Mouse (Mus musculus) liver, embryonic 14.5 days (tissue): ENCODE data around the gene Pym1. TPM values are rescaled to one million over a fixed set of nuclear protein-coding genes. Genes with fewer than 3 reads are reported as not detected.

Experiments
- ATAC-seq: fragments of 200-750 bp; cut with Nextera tagmentation; 2 replicates; pipeline ENCODE4 v1.8.0; 2017; ENCODE audit warnings: moderate number of reproducible peaks, mild to moderate bottlenecking, moderate library complexity; ENCODE audit not compliant: insufficient read depth
- DNase-seq, 3 experiments: peaks; one replicate each; pipeline ENCODE4 v3.0.0-alpha.2; 2012 to 2013; ENCODE audit warnings: low read depth in 3 of 3, low spot score in 3 of 3
- H3K27ac ChIP-seq: fragments of 300-500 bp; sonication (generic); 2 replicates; pipeline ENCODE4 v1.5.1; 2014; ENCODE audit warnings: moderate library complexity, mild to moderate bottlenecking, control low read depth, inconsistent platforms
- H3K27me3 ChIP-seq: fragments of 300-500 bp; sonication (generic); 2 replicates; pipeline ENCODE4 v1.6.1; 2014; ENCODE audit warnings: mild to moderate bottlenecking, low read length, moderate library complexity; ENCODE audit not compliant: control insufficient read depth, insufficient read depth
- H3K36me3 ChIP-seq: fragments of 300-500 bp; sonication (generic); replicated peaks from 2 replicates; pipeline ENCODE4 v1.6.1; 2014; ENCODE audit warnings: low read depth; ENCODE audit not compliant: control insufficient read depth, insufficient read depth
- H3K4me1 ChIP-seq, 2 experiments: fragments of 200-500 bp in 1 of 2; fragments of 300-500 bp in 1 of 2; sonication (generic) in 1 of 2; replicated peaks; 2 replicates each; pipeline ENCODE4 v1.6.1; 2012 to 2014; ENCODE audit warnings: antibody characterized with exemption in 1 of 2, inconsistent platforms in 1 of 2, low read length in 1 of 2; ENCODE audit not compliant: control insufficient read depth in 2 of 2, insufficient read depth in 2 of 2
- H3K4me2 ChIP-seq: fragments of 300-500 bp; sonication (generic); 2 replicates; pipeline ENCODE4 v1.6.1; 2014; ENCODE audit warnings: low read depth, mild to moderate bottlenecking, control low read depth, moderate library complexity
- H3K4me3 ChIP-seq, 2 experiments: fragments of 200-500 bp in 1 of 2; fragments of 300-500 bp in 1 of 2; sonication (generic) in 1 of 2; 2 replicates each; pipeline ENCODE4 v1.5.1; 2012 to 2014; ENCODE audit warnings: low read depth in 2 of 2, low read length in 2 of 2, mild to moderate bottlenecking in 2 of 2, control low read depth in 1 of 2, inconsistent platforms in 1 of 2, moderate library complexity in 1 of 2; ENCODE audit not compliant: insufficient read depth in 1 of 2
- H3K9ac ChIP-seq: fragments of 300-500 bp; sonication (generic); replicated peaks from 2 replicates; pipeline ENCODE4 v1.6.1; 2014; ENCODE audit warnings: mild to moderate bottlenecking, control low read depth, moderate library complexity
- H3K9me3 ChIP-seq: fragments of 300-500 bp; sonication (generic); 2 replicates; pipeline ENCODE4 v1.6.1; 2016; ENCODE audit warnings: low read length, mixed read lengths; ENCODE audit not compliant: control insufficient read depth
- CTCF ChIP-seq: IDR thresholded peaks from 2 replicates; pipeline ENCODE4 v1.5.1; 2016; ENCODE audit warnings: antibody characterized with exemption, low read depth, control low read depth
- EP300 ChIP-seq: IDR thresholded peaks from 2 replicates; pipeline ENCODE4 v1.6.1; 2016; ENCODE audit warnings: antibody characterized with exemption, low read depth
- WGBS: fragments of 180-500 bp; shearing (Covaris S2); extraction: QIAGEN DNeasy Blood & Tissue Kit; methylation state at CpG from one replicate; pipeline ENCODE4 v1.1.7; 2014; ENCODE audit not compliant: insufficient replicate concordance; 5-methylcytosine and 5-hydroxymethylcytosine counted together
- polyA plus RNA-seq, 2 experiments: library from polyadenylated mRNA; depleted of rRNA in 1 of 2; stranded (reverse) in 1 of 2; unstranded in 1 of 2; fragments of >200 nt; fragmentation: Nextera tagmentation in 1 of 2; extraction: Ambion mirVana in 1 of 2; gene quantifications; 2 replicates each; pipeline versions ENCODE4 v1.2.1 to v1.2.3; 2012 to 2014

The Pym1 gene
- polyA plus RNA-seq, 2 experiments = 12.4 to 19.5 TPM

DNA sequence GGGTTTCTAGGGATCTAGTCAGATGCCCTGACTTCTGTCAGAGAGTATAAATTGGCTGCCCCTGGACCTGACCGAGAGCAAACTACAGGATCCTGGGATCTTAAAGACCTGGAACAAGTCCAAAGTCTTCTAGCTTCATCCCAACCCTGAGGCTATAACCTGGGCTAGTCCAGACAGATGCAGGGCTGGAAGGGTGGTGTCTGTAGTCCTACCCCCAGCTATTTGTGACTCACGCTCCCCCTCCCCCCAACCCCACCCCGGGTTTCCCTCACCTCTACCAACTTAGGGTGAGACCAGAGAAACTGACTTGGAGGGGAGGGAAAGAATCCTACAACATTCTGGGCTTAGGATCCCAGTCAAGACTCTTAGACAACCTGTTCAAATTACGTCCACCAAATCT is 5.1 kb upstream of the Pym1 start:
- Histone ChIP-seq H3K4me2 (peak overlapping the region; percentile 60), H3K4me3 (peak overlapping the region in 1 of 2 experiments; percentile 42; a peak in 2 of 4 replicates), H3K27ac (no peak overlapping the region), H3K4me1 (peaks cover under 1 to 30% of the 10 kb centered on the region in 2 experiments), H3K9me3 (no peaks in the 10 kb centered on the region), H3K27me3 (peaks cover 39% of the 10 kb centered on the region), H3K36me3 (no peaks in the 10 kb centered on the region), H3K9ac (no peak overlapping the region)
- DNase-seq (no peak), ATAC-seq (no peak)
- WGBS = 36% methylated on average over 4 of the region's 4 CpGs
- no peak for TF ChIP-seq CTCF
- TF ChIP-seq EP300 = no peak

GRCm38 (mm10) chr10:128743235-128743634 is 4.5 kb upstream of the Pym1 start:
- Histone ChIP-seq H3K9ac (no peak overlapping the region; the same call in 1 of the 2 replicates), H3K36me3 (no peaks in the 10 kb centered on the region), H3K4me3 (peak overlapping the region; percentile 42 to 71), H3K9me3 (no peaks in the 10 kb centered on the region), H3K4me2 (peak overlapping the region; percentile 60), H3K27ac (no peak overlapping the region), H3K27me3 (peaks cover 39% of the 10 kb centered on the region), H3K4me1 (peaks cover 0 to 30% of the 10 kb centered on the region in 2 experiments)
- TF ChIP-seq CTCF (no peak), EP300 (no peak)
- 3% methylated on average over 7 of the region's 7 CpGs for WGBS
- ATAC-seq (no peak), DNase-seq (no peak)

DNA sequence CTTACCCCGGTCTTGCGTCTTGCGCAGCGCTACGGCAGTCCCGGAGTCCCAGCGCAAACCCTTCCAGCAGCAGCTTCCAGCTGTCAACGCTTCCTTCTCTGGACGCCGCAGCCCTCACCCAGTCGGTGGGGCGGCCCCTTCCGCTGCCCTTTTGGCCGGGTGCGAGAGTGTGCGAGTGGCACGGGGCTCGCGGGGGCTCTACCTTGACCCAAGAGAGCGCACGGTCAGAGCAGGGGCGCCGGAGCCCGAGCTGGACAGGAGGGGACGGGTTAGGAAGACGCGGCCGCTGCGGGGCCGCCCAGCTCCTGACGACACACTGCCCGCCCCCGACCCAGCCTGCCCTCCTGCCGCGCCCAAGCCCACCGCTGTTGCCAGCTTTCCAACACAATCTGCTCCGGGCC is 3.9 kb upstream of the Pym1 start:
- ATAC-seq = no peak
- TF ChIP-seq EP300 = no peak
- no peak for TF ChIP-seq CTCF
- H3K9me3 ChIP-seq = no peaks in the 10 kb centered on the region
- no peak for DNase-seq
- no peaks in the 10 kb centered on the region for H3K36me3 ChIP-seq
- H3K4me1 ChIP-seq = peaks cover 2 to 30% of the 10 kb centered on the region in 2 experiments
- peak overlapping the region; percentile 60 for H3K4me2 ChIP-seq
- no peak overlapping the region for H3K27ac ChIP-seq
- no peak overlapping the region for H3K9ac ChIP-seq
- under 1% methylated on average over 37 of the region's 37 CpGs for WGBS
- peaks cover 39% of the 10 kb centered on the region for H3K27me3 ChIP-seq
- H3K4me3 ChIP-seq = peak overlapping the region; percentile 42 to 71

DNA sequence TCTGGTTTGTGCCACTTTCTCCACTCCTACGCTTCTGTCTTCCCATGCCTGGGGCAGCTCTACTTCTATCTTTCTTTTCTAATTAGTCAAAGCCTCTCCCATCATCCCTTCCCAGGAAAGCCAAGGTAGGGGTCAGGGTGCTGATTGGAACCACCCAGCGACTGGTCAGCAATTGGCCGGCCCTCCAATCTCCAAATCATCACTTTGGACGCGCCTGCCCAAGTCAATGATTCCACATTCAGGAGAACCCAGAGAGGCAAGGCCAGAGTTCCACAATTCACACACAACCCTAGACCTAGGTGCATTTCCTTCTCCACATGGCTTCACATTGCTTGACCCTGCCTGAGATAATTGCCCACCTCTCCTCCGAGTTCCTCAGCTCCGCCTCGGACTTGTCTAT is 3.5 kb upstream of the Pym1 start:
- DNase-seq = no peak

DNA sequence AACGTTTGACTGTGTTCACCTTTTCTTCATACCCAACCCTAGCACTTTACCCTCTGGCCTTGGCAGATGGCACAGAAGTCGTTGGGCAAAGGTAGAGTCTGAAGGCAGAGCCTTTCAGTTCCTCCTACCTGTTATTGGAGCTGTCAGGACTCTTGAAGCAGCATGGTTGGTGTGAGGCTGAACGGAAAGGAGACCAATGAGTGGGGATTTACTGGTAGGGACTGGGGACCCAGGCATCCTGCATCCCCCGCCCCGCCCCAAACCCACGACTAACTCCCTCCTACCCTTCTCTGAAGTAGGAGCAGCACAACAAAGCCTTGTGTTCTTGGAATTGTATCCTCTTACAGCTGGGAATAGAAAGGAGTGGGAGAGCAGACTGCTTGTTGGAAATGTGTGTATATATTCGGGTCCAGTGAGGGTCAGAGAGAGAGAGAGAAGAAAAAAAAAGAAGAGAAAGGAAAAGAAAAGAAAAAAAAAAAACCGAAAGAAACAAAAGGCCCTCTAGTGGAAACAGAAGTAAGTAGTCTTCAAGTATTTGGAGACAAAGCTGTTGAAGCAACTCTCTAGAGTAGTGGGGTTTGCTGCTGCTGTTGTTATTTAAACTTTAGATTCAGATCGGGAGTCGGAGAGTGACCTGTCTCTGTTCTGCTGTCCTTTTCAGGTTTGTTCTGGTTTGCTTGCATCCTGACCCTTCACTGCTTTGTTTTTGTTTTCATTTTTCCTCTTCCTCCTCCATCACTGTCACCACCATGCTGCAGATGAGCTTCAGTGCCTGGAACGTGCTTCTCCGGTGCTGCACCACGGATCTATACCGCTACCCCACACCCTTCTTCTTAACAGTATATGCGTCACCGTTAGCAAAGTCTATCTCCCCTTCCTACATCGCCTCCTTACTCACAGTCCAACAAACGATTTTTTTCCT is 2.7 kb upstream of the Pym1 start, which contains the start of gene Dgka:
Gene Dgka, minus strand, starts transcription at position 176 of the 922 bp plus-strand sequence.
- Histone ChIP-seq H3K4me2 (peak within 1 kb of the TSS; percentile 60), H3K9ac (peak within 1 kb of the TSS; percentile 27; the same call in 1 of the 2 replicates), H3K27me3 (peaks cover 39% of the 10 kb centered on the region), H3K36me3 (no peaks in the 10 kb centered on the region), H3K27ac (no peak within 1 kb of the TSS), H3K4me1 (peaks cover 11 to 38% of the 10 kb centered on the region in 2 experiments), H3K4me3 (peak within 1 kb of the TSS; percentile 42 to 71), H3K9me3 (no peaks in the 10 kb centered on the region)
- DNase-seq (no peak), ATAC-seq (no peak)
- 21% methylated on average over 18 of the region's 18 CpGs for WGBS
- no peak for TF ChIP-seq CTCF
- TF ChIP-seq EP300 = no peak

More for the DNA sequence above, 3.5 kb upstream of the Pym1 start:
- Histone ChIP-seq H3K4me3 (peak overlapping the region; percentile 42 to 71; a peak in 3 of 4 replicates), H3K9me3 (no peaks in the 10 kb centered on the region), H3K27me3 (peaks cover 39% of the 10 kb centered on the region), H3K4me2 (peak overlapping the region; percentile 60), H3K36me3 (no peaks in the 10 kb centered on the region), H3K4me1 (peaks cover 6 to 33% of the 10 kb centered on the region in 2 experiments), H3K27ac (no peak overlapping the region), H3K9ac (no peak overlapping the region)
- ATAC-seq = no peak
- 21% methylated on average over 8 of the region's 8 CpGs for WGBS
- TF ChIP-seq CTCF = no peak
- no peak for TF ChIP-seq EP300
